Mouse (Mus musculus): Measurements from ENCODE around the gene Stox2. TPM values are rescaled to one million over a fixed set of nuclear protein-coding genes. Genes with fewer than 3 reads are reported as not detected.

Stox2 gene
- 0.01 and 0.02 TPM in 2 replicates for polyA plus RNA-seq (2012)

DNA sequence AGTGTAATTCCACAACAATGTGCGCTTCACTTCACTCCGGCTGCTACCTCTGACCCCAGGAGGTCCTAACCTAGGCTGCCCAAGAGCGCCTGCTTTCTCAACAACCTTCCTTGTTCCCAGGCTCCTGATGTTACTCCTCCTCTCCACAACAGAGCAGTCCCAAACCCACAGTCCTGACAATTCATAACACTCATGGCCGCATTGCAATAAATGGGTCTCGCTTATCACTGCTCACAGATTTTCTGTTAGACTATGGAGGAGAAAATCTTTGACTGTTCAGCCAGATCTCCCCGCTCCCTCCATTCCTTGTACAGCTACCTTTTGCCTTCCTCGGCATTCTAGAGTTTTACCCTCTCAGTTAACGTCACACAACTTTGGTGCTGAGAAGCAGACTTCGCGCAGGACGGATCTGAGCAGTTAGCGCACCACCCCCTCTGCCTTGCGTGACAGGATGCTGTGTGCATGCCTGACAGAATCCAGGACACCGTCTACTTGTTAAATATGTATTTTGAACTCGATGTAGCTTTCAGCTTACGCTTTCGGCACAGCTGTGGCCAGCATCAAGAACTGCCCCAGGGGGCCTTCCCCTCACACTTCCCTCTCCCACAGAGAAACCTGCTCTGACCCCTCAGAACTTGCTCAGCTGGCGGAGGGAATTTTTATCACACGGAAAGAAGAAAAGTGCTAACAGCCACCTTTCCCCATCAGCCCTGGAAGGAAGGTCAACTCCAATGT lies at the start of gene Stox2:
TSS of gene Stox2 (minus strand) at position 51 of the 735 bp plus-strand sequence.
- Histone ChIP-seq H3K4me3 (replicated peaks) (no peak within 1 kb of the TSS), H3K36me3 (ENCODE audit: control insufficient read depth) (no peaks in the 10 kb centered on the region), H3K27me3 (ENCODE audit: control insufficient read depth) (no peaks in the 10 kb centered on the region), H3K9me3 (ENCODE audit: control insufficient read depth, low read length) (peaks cover 24% of the 10 kb centered on the region), H3K4me1 (ENCODE audit: control insufficient read depth) (no peaks in the 10 kb centered on the region)
- no peak for TF ChIP-seq GATA1 (IDR thresholded peaks at IDR 0.05; ENCODE audit: low read length)

DNA sequence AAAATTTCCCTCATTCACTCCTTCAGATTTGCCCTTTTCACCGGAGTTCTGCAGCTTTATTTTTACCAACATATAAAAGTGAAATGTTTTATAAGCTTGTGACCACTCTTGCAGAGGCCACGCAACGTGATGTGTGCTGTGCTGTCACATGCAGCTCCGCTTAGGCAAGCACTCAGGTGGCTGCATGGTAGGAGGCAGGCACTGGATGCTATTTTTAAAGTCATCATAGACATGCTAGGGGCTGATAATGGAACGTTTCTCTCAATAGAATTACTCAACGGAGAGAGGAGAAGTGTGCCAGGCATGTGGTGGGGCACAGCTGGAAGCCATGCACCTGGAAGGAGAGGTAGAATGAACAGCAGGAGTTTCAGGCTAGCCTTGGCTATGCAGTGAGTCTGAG lies 49.3 kb upstream of the Stox2 start:
- Histone ChIP-seq H3K36me3 (ENCODE audit: control insufficient read depth) (peaks cover 83% of the 10 kb centered on the region), H3K4me1 (ENCODE audit: control insufficient read depth) (no peaks in the 10 kb centered on the region), H3K9me3 (ENCODE audit: control insufficient read depth, low read length) (no peaks in the 10 kb centered on the region), H3K4me3 (replicated peaks) (no peak overlapping the region), H3K27me3 (ENCODE audit: control insufficient read depth) (no peaks in the 10 kb centered on the region)
- TF ChIP-seq GATA1 (IDR thresholded peaks at IDR 0.05; ENCODE audit: low read length), result no peak
- no peak for TF ChIP-seq TAL1 (IDR thresholded peaks at IDR 0.05; ENCODE audit: low read length)

GRCm38 (mm10) chr8:47494602-47495153 lies 48.5 kb upstream of the Stox2 start:
- Histone ChIP-seq H3K4me3 (replicated peaks) (no peak overlapping the region), H3K27me3 (ENCODE audit: control insufficient read depth) (no peaks in the 10 kb centered on the region), H3K9me3 (ENCODE audit: control insufficient read depth, low read length) (no peaks in the 10 kb centered on the region), H3K36me3 (ENCODE audit: control insufficient read depth) (peaks cover 82% of the 10 kb centered on the region), H3K4me1 (ENCODE audit: control insufficient read depth) (no peaks in the 10 kb centered on the region)
- TF ChIP-seq GATA1 (IDR thresholded peaks at IDR 0.05; ENCODE audit: low read length) (no peak), TAL1 (IDR thresholded peaks at IDR 0.05; ENCODE audit: low read length) (no peak)

- TF ChIP-seq GATA1 (IDR thresholded peaks at IDR 0.05; ENCODE audit: low read length) (no peak), TAL1 (IDR thresholded peaks at IDR 0.05; ENCODE audit: low read length) (no peak)
- Histone ChIP-seq H3K4me3 (replicated peaks) (no peak overlapping the region), H3K36me3 (ENCODE audit: control insufficient read depth) (peaks cover 74% of the 10 kb centered on the region)
Measured at GRCm38 (mm10) chr8:47493106-47493505, 46.9 kb upstream of the Stox2 start.

GRCm38 (mm10) chr8:47487231-47487630 lies 41.1 kb upstream of the Stox2 start:
- Histone ChIP-seq H3K4me3 (replicated peaks) (no peak overlapping the region), H3K36me3 (ENCODE audit: control insufficient read depth) (peaks cover 33% of the 10 kb centered on the region), H3K27me3 (ENCODE audit: control insufficient read depth) (no peaks in the 10 kb centered on the region), H3K9me3 (ENCODE audit: control insufficient read depth, low read length) (peaks cover 9% of the 10 kb centered on the region), H3K4me1 (ENCODE audit: control insufficient read depth) (no peaks in the 10 kb centered on the region)
- no peak for TF ChIP-seq TAL1 (IDR thresholded peaks at IDR 0.05; ENCODE audit: low read length)
- no peak for TF ChIP-seq GATA1 (IDR thresholded peaks at IDR 0.05; ENCODE audit: low read length)

More at GRCm38 (mm10) chr8:47493106-47493505, 46.9 kb upstream of the Stox2 start:
- no peaks in the 10 kb centered on the region for H3K4me1 ChIP-seq (ENCODE audit: control insufficient read depth)
- no peaks in the 10 kb centered on the region for H3K27me3 ChIP-seq (ENCODE audit: control insufficient read depth)
- H3K9me3 ChIP-seq (ENCODE audit: control insufficient read depth, low read length), result no peaks in the 10 kb centered on the region

DNA sequence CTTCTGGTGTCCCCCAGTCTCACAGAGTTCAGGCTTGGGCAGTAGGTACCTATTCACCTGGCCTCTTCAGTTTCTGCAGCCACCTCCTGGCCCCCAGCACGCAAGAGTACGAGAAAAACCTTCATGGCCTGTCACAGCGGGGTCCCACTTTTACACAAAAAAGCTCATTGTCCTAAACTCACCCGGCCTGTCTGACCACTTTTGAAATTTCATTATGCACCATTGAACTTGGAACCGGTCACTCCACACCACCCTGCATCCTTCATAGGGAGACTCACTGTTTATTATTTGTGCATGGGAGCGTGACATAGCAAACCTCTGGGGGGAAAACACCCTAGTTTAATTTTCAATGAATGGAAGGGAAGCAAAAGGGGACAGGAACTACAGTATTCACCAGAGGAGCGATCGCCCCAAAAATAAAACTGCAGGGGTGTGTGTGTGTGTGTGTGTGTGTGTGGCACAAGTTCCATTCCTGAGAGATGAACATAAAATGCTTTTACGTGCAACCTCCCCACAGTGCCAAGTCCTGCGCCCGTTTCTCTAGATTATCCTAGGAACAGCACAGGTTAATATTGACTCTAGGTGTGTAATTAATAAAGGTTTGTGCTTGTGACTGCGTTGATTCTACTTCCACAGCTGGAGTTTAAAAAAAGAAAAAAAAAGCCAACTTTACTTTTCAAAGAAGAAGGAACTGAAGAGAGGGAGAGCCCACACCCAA lies 36.4 kb upstream of the Stox2 start:
- Histone ChIP-seq H3K9me3 (ENCODE audit: control insufficient read depth, low read length) (peaks cover 14% of the 10 kb centered on the region), H3K4me3 (replicated peaks) (no peak overlapping the region), H3K4me1 (ENCODE audit: control insufficient read depth) (no peaks in the 10 kb centered on the region), H3K36me3 (ENCODE audit: control insufficient read depth) (peaks cover 4% of the 10 kb centered on the region), H3K27me3 (ENCODE audit: control insufficient read depth) (no peaks in the 10 kb centered on the region)
- no peak for TF ChIP-seq GATA1 (IDR thresholded peaks at IDR 0.05; ENCODE audit: low read length)
- no peak for TF ChIP-seq TAL1 (IDR thresholded peaks at IDR 0.05; ENCODE audit: low read length)

- Histone ChIP-seq H3K4me1 (ENCODE audit: control insufficient read depth) (no peaks in the 10 kb centered on the region), H3K27me3 (ENCODE audit: control insufficient read depth) (no peaks in the 10 kb centered on the region), H3K4me3 (replicated peaks) (no peak overlapping the region), H3K9me3 (ENCODE audit: control insufficient read depth, low read length) (peaks cover 10% of the 10 kb centered on the region), H3K36me3 (ENCODE audit: control insufficient read depth) (no peaks in the 10 kb centered on the region)
- TF ChIP-seq TAL1 (IDR thresholded peaks at IDR 0.05; ENCODE audit: low read length) (no peak), GATA1 (IDR thresholded peaks at IDR 0.05; ENCODE audit: low read length) (no peak)
Measured at GRCm38 (mm10) chr8:47480039-47480438, 33.9 kb upstream of the Stox2 start.

GRCm38 (mm10) chr8:47461650-47462049 lies 15.5 kb upstream of the Stox2 start:
- Histone ChIP-seq H3K27me3 (ENCODE audit: control insufficient read depth) (no peaks in the 10 kb centered on the region), H3K36me3 (ENCODE audit: control insufficient read depth) (no peaks in the 10 kb centered on the region), H3K4me1 (ENCODE audit: control insufficient read depth) (no peaks in the 10 kb centered on the region), H3K4me3 (replicated peaks) (no peak overlapping the region), H3K9me3 (ENCODE audit: control insufficient read depth, low read length) (peaks cover 20% of the 10 kb centered on the region)
- TF ChIP-seq GATA1 (IDR thresholded peaks at IDR 0.05; ENCODE audit: low read length), result no peak
- no peak for TF ChIP-seq TAL1 (IDR thresholded peaks at IDR 0.05; ENCODE audit: low read length)

DNA sequence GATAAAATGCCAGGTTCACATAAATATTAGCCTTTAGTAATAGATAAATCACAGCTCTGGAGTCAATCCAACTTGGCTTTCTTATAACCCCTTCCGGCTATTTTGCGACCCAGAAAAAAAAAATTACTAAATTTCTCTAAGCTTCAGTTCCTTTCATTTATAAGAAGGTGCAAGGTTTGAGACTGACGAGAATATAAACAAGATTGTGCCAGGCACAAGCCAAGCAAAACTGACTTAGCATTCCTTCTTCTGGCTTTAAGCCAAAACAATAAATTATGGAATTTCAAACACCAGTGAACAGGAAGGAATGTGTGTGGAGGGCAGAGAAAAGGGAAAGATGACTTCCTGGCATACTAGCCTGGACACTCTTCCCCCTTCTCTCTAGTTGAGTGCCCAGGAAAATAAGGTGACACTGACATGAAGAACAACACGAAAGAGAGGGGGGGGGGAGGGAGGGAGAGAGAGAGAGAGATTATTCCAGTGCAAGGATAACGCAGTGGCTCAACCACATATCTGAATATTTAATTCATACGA lies 13.1 kb upstream of the Stox2 start:
- no peak for TF ChIP-seq GATA1 (IDR thresholded peaks at IDR 0.05; ENCODE audit: low read length)
- TF ChIP-seq TAL1 (IDR thresholded peaks at IDR 0.05; ENCODE audit: low read length), result no peak
- Histone ChIP-seq H3K27me3 (ENCODE audit: control insufficient read depth) (no peaks in the 10 kb centered on the region), H3K4me3 (replicated peaks) (no peak overlapping the region), H3K4me1 (ENCODE audit: control insufficient read depth) (no peaks in the 10 kb centered on the region), H3K9me3 (ENCODE audit: control insufficient read depth, low read length) (peaks cover 16% of the 10 kb centered on the region), H3K36me3 (ENCODE audit: control insufficient read depth) (no peaks in the 10 kb centered on the region)

Data from erythroblast, embryonic 14.5 days (primary cell).